Comparison of ENCODE assay signal across 8 mouse cellular contexts in the genomic region with DNA sequence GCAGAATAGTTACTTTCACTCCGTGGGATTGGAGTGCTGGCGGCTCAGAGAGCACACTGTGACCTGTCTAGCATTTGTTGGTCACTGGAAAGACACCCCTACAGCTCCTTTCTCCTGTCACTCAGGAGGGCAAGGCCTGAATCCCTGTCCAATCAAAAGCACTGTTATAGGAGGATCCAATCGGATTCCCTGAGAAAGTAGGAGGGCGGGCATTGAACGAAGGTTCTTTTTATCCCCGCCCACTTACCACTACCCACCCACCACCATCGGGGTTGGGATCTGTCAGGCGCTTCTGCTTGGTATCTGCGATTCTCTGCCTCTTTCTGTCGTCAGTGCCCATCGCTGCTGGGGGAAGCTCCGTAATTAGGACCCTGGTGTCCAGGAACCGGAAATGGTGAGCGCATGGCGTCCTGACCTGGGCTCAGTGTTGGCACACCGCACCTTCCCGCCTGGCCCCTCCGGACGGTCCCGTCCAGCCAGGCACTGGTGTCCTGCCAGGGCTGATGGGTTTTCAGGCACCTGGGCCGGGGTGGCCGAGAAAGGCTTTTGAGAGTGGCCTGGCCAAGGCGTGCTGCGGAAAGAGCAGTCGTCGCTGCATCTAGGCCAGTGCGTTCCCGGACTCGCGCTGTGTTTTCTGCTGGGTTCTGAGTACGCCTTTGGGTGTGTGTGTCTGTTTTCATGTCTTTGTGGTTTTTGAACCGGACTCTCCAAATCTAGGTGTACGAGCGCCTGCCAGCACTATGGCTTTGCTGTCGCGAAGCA. TPM values are rescaled to one million over a fixed set of nuclear protein-coding genes. Genes with fewer than 3 reads are reported as not detected.
DNase-seq lines count a peak whose midpoint lies in the region; ATAC-seq and TF ChIP-seq lines count a peak whose summit lies in the region.

No protein-coding gene starts in this region.

- no peak for TF ChIP-seq CTCF in lung, postnatal 0 days (IDR thresholded peaks at IDR 0.05)

- H3K4me3 ChIP-seq in hindbrain, embryonic 12.5 days, result peak overlapping the region; percentile 62
- peak overlapping the region; percentile 63 for H3K4me3 ChIP-seq in lung, postnatal 0 days (ENCODE audit: low read depth, low read length)

- 3% methylated on average over 36 of the region's 36 CpGs for WGBS in hindbrain, embryonic 12.5 days
- WGBS in lung, postnatal 0 days, result under 1% methylated on average over 36 of the region's 36 CpGs

- H3K36me3 ChIP-seq in hindbrain, embryonic 12.5 days, result 0 out of 2 replicates have a peak, but pooled peaks cover 6% of the 10 kb centered on the region
- no peaks in the 10 kb centered on the region for H3K36me3 ChIP-seq in lung, postnatal 0 days (ENCODE audit: insufficient read depth, low read length)

- peak overlapping the region; percentile 79 for H3K9ac ChIP-seq in hindbrain, embryonic 12.5 days
- H3K9ac ChIP-seq in lung, postnatal 0 days (replicated peaks; ENCODE audit: low read depth), result peak overlapping the region; percentile 72

- H3K9me3 ChIP-seq in hindbrain, embryonic 12.5 days (replicated peaks), result no peaks in the 10 kb centered on the region
- no peaks in the 10 kb centered on the region for H3K9me3 ChIP-seq in lung, postnatal 0 days (ENCODE audit: low read length)

- DNase-seq in WW6 (ENCODE audit: low read depth, low spot score), result peak; percentile 47
- DNase-seq in cerebellum, postnatal 25 days, result peak; percentile 82 to 83
- DNase-seq in frontal cortex, postnatal 14 days (ENCODE audit: low spot score in 2 of 2), result peak; percentile 80 to 85
- peak; percentile 77 to 84 for DNase-seq in layer of hippocampus, postnatal 10 days (ENCODE audit: low spot score in 2 of 2)
- peak; percentile 98 for DNase-seq in lung, postnatal 0 days (ENCODE audit: low spot score)
- DNase-seq in ovary, postnatal 10 days (ENCODE audit: low spot score), result peak; percentile 39
- DNase-seq in thymus, postnatal 14 days, result peak; percentile 8

- peaks cover 3% of the 10 kb centered on the region; the same call in 1 of the 2 replicates for H3K27me3 ChIP-seq in hindbrain, embryonic 12.5 days
- no peaks in the 10 kb centered on the region for H3K27me3 ChIP-seq in lung, postnatal 0 days (replicated peaks; ENCODE audit: insufficient read depth, low read length)

- peak overlapping the region; percentile 77 for H3K4me2 ChIP-seq in hindbrain, embryonic 12.5 days (replicated peaks)
- H3K4me2 ChIP-seq in lung, postnatal 0 days (replicated peaks; ENCODE audit: low read depth, low read length), result peak overlapping the region; percentile 70

- H3K4me1 ChIP-seq in hindbrain, embryonic 12.5 days, result peaks cover 9% of the 10 kb centered on the region
- peaks cover 4% of the 10 kb centered on the region; the same call in 1 of the 2 replicates for H3K4me1 ChIP-seq in lung, postnatal 0 days (ENCODE audit: insufficient read depth, low read depth, low read length)

- no peak for TF ChIP-seq EP300 in lung, postnatal 0 days (IDR thresholded peaks at IDR 0.05)

- ATAC-seq in hindbrain, embryonic 12.5 days (ENCODE audit: low FRiP score), result peak; percentile 99
- ATAC-seq in lung, postnatal 0 days, result peak; percentile 100

- H3K27ac ChIP-seq in hindbrain, embryonic 12.5 days, result peak overlapping the region; percentile 84
- peak overlapping the region; percentile 20; the same call in 1 of the 2 replicates for H3K27ac ChIP-seq in lung, postnatal 0 days (ENCODE audit: low read length)

RNA-seq across cellular contexts. Expression of gene Gm5114, which starts 36.5 kb away (rescaled TPM):
- not detected in 2 replicates for polyA plus RNA-seq in hindbrain, embryonic 12.5 days (2016; fragmentation: Nextera tagmentation; extraction: Ambion mirVana)
- not detected for total RNA-seq in layer of hippocampus, postnatal 10 days (2021)
- polyA plus RNA-seq in lung, postnatal 0 days (2015; fragmentation: Nextera tagmentation; extraction: Ambion mirVana), result not detected in 2 replicates

Comparison
In these comparisons a context has a peak if more than half of its experiments do, and no peak if none do; other contexts are left out.
1. Peak in every context shown above with its lines: DNase-seq, ATAC-seq, H3K4me3 ChIP-seq and H3K27ac ChIP-seq.
2. DNase-seq: peak in every context shown above with its lines; median percentile 98 in lung, postnatal 0 days; 82 in cerebellum, postnatal 25 days; 82 in frontal cortex, postnatal 14 days; 80 in layer of hippocampus, postnatal 10 days; 47 in WW6; 39 in ovary, postnatal 10 days; 8 in thymus, postnatal 14 days.